In the genomic region with DNA sequence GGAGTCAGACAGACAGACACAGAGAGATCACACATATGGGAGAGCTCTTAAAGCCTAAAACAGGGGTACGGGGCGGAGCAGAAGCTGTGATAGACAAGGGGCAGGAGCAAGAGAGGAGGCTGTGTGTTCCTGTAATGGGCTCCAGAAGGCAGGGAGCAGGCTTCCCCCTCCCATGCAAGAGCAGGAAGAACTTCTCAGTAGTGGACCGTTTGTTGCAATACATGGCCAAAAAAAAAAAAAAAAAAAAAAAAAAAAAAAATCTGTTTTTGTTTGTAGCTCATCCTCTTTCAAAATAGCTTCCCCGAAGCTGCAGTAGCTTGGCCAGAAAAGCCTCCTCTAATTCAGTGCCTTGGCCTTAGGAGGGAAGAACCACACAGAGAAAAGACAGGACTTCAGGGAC, we compare ENCODE assay signal across 8 mouse cellular contexts. TPM values are rescaled to one million over a fixed set of nuclear protein-coding genes. Genes with fewer than 3 reads are reported as not detected.
DNase-seq lines count a peak whose midpoint lies in the region; ATAC-seq lines count a peak whose summit lies in the region.

No protein-coding gene starts in this region.

- no peak for DNase-seq in heart, embryonic 10.5 days (ENCODE audit: low spot score)
- peak; percentile 47 for DNase-seq in lung, postnatal 36 days
- no peak for DNase-seq in lung, postnatal 14 days
- no peak for DNase-seq in thymus, postnatal 36 days
- no peak for DNase-seq in adrenal gland, postnatal 10 days

- H3K4me2 ChIP-seq in heart, embryonic 12.5 days, result no peak overlapping the region
- H3K4me2 ChIP-seq in limb, embryonic 12.5 days, result no peak overlapping the region
- no peak overlapping the region for H3K4me2 ChIP-seq in stomach, embryonic 15.5 days

- H3K9ac ChIP-seq in heart, embryonic 12.5 days, result no peak overlapping the region
- no peak overlapping the region for H3K9ac ChIP-seq in limb, embryonic 12.5 days (replicated peaks)
- no peak overlapping the region for H3K9ac ChIP-seq in stomach, embryonic 15.5 days

- H3K27ac ChIP-seq in heart, embryonic 10.5 days, result 0 out of 2 replicates have a peak overlapping the region, but pooled peaks have one; percentile 79
- H3K27ac ChIP-seq in heart, embryonic 12.5 days (ENCODE audit: poor library complexity, severe bottlenecking), result no peak overlapping the region
- H3K27ac ChIP-seq in limb, embryonic 12.5 days, result peak overlapping the region; percentile 64; the same call in 1 of the 2 replicates
- H3K27ac ChIP-seq in stomach, embryonic 15.5 days, result peak overlapping the region; percentile 19; the same call in 1 of the 2 replicates

- no peak for ATAC-seq in heart, embryonic 12.5 days (ENCODE audit: insufficient number of reproducible peaks, low FRiP score)
- ATAC-seq in limb, embryonic 12.5 days (ENCODE audit: insufficient number of reproducible peaks, insufficient read depth, low FRiP score, low TSS enrichment, low read depth), result no peak
- ATAC-seq in stomach, embryonic 15.5 days (ENCODE audit: insufficient read depth, low FRiP score, low read depth), result no peak

- H3K36me3 ChIP-seq in heart, embryonic 10.5 days, result no peaks in the 10 kb centered on the region
- no peaks in the 10 kb centered on the region for H3K36me3 ChIP-seq in heart, embryonic 12.5 days
- no peaks in the 10 kb centered on the region for H3K36me3 ChIP-seq in limb, embryonic 12.5 days
- no peaks in the 10 kb centered on the region for H3K36me3 ChIP-seq in stomach, embryonic 15.5 days

- peaks cover 71% of the 10 kb centered on the region for H3K27me3 ChIP-seq in heart, embryonic 10.5 days (ENCODE audit: insufficient read depth, poor library complexity, severe bottlenecking)
- peaks cover 58% of the 10 kb centered on the region for H3K27me3 ChIP-seq in heart, embryonic 12.5 days (replicated peaks)
- peaks cover 60% of the 10 kb centered on the region for H3K27me3 ChIP-seq in limb, embryonic 12.5 days
- peaks cover 9% of the 10 kb centered on the region for H3K27me3 ChIP-seq in stomach, embryonic 15.5 days (replicated peaks)

- no peak overlapping the region for H3K4me3 ChIP-seq in heart, embryonic 10.5 days
- no peak overlapping the region for H3K4me3 ChIP-seq in heart, embryonic 12.5 days
- no peak overlapping the region for H3K4me3 ChIP-seq in limb, embryonic 12.5 days (replicated peaks)
- H3K4me3 ChIP-seq in stomach, embryonic 15.5 days (replicated peaks), result no peak overlapping the region

- WGBS in heart, embryonic 10.5 days, result 60% methylated on average over 4 of the region's 4 CpGs
- WGBS in heart, embryonic 12.5 days, result 60% methylated on average over 4 of the region's 4 CpGs
- 43% methylated on average over 4 of the region's 4 CpGs for WGBS in limb, embryonic 12.5 days
- WGBS in stomach, embryonic 15.5 days, result 57% methylated on average over 4 of the region's 4 CpGs

- peaks cover 63% of the 10 kb centered on the region for H3K4me1 ChIP-seq in heart, embryonic 10.5 days
- peaks cover 62% of the 10 kb centered on the region for H3K4me1 ChIP-seq in heart, embryonic 12.5 days (replicated peaks)
- H3K4me1 ChIP-seq in limb, embryonic 12.5 days (replicated peaks), result peaks cover 51% of the 10 kb centered on the region
- peaks cover 39% of the 10 kb centered on the region for H3K4me1 ChIP-seq in stomach, embryonic 15.5 days

- H3K9me3 ChIP-seq in heart, embryonic 10.5 days, result no peaks in the 10 kb centered on the region
- H3K9me3 ChIP-seq in heart, embryonic 12.5 days (replicated peaks), result no peaks in the 10 kb centered on the region
- no peaks in the 10 kb centered on the region for H3K9me3 ChIP-seq in limb, embryonic 12.5 days
- no peaks in the 10 kb centered on the region for H3K9me3 ChIP-seq in stomach, embryonic 15.5 days

RNA-seq across cellular contexts. Expression of a gene that starts 2.2 kb away (rescaled TPM):
- polyA plus RNA-seq in heart, embryonic 10.5 days (2016; fragmentation: Nextera tagmentation; extraction: Ambion mirVana), result 2.0 and 3.4 TPM in 2 replicates
- 1.7 and 1.9 TPM in 2 replicates for polyA plus RNA-seq in heart, embryonic 12.5 days (2016; fragmentation: Nextera tagmentation; extraction: Ambion mirVana)
- polyA plus RNA-seq in limb, embryonic 12.5 days (2016; fragmentation: Nextera tagmentation; extraction: Ambion mirVana), result 3.0 TPM in 2 replicates
- 5.6 and 5.9 TPM in 2 replicates for polyA plus RNA-seq in stomach, embryonic 15.5 days (2015; fragmentation: Nextera tagmentation; extraction: Ambion mirVana)
- total RNA-seq in adrenal gland, postnatal 10 days (2021), result 1 to 10 TPM; 3.2 to 4.5 TPM

RNA-seq across cellular contexts. Expression of a gene that starts 43.2 kb away (rescaled TPM):
- 4.0 and 6.0 TPM in 2 replicates for polyA plus RNA-seq in heart, embryonic 10.5 days (2016; fragmentation: Nextera tagmentation; extraction: Ambion mirVana)
- 5.4 and 6.4 TPM in 2 replicates for polyA plus RNA-seq in heart, embryonic 12.5 days (2016; fragmentation: Nextera tagmentation; extraction: Ambion mirVana)
- 12.1 and 13.6 TPM in 2 replicates for polyA plus RNA-seq in limb, embryonic 12.5 days (2016; fragmentation: Nextera tagmentation; extraction: Ambion mirVana)
- polyA plus RNA-seq in stomach, embryonic 15.5 days (2015; fragmentation: Nextera tagmentation; extraction: Ambion mirVana), result 8.3 and 8.6 TPM in 2 replicates
- total RNA-seq in adrenal gland, postnatal 10 days (2021), result 10 to 100 TPM; 70.8 to 71.5 TPM

RNA-seq across cellular contexts. Expression of a gene that starts 58.4 kb away (rescaled TPM):
- polyA plus RNA-seq in heart, embryonic 10.5 days (2016; fragmentation: Nextera tagmentation; extraction: Ambion mirVana), result 57.6 and 75.6 TPM in 2 replicates
- 58.9 and 68.8 TPM in 2 replicates for polyA plus RNA-seq in heart, embryonic 12.5 days (2016; fragmentation: Nextera tagmentation; extraction: Ambion mirVana)
- 56.3 and 61.3 TPM in 2 replicates for polyA plus RNA-seq in limb, embryonic 12.5 days (2016; fragmentation: Nextera tagmentation; extraction: Ambion mirVana)
- 54.2 and 56.2 TPM in 2 replicates for polyA plus RNA-seq in stomach, embryonic 15.5 days (2015; fragmentation: Nextera tagmentation; extraction: Ambion mirVana)
- 10 to 100 TPM; 71.2 to 89.2 TPM for total RNA-seq in adrenal gland, postnatal 10 days (2021)
